Mouse (Mus musculus) kidney, embryonic 16.5 days (tissue): ENCODE data around the gene Mtcl1. TPM values are rescaled to one million over a fixed set of nuclear protein-coding genes. Genes with fewer than 3 reads are reported as not detected.

Source experiments
- ATAC-seq: fragments of 200-750 bp; cut with Nextera tagmentation; 2 replicates; pipeline ENCODE4 v1.8.0; 2017; ENCODE audit warnings: moderate TSS enrichment; ENCODE audit not compliant: low FRiP score, low TSS enrichment
- H3K27ac ChIP-seq: fragments of 300-500 bp; sonication (generic); 2 replicates; pipeline ENCODE4 v1.5.1; 2014; ENCODE audit warnings: low read length
- H3K27me3 ChIP-seq: fragments of 300-500 bp; sonication (generic); 2 replicates; pipeline ENCODE4 v1.6.1; 2014; ENCODE audit warnings: low read length, control low read depth, mixed read lengths; ENCODE audit not compliant: insufficient read depth
- H3K36me3 ChIP-seq: fragments of 300-500 bp; sonication (generic); 2 replicates; pipeline ENCODE4 v1.6.1; 2014; ENCODE audit warnings: low read length, control low read depth, mixed read lengths; ENCODE audit not compliant: insufficient read depth
- H3K4me1 ChIP-seq: fragments of 300-500 bp; sonication (generic); 2 replicates; pipeline ENCODE4 v1.6.1; 2014; ENCODE audit warnings: low read length, control low read depth, mixed read lengths; ENCODE audit not compliant: insufficient read depth
- H3K4me2 ChIP-seq: fragments of 300-500 bp; sonication (generic); replicated peaks from 2 replicates; pipeline ENCODE4 v1.6.1; 2014; ENCODE audit warnings: low read depth, low read length
- H3K4me3 ChIP-seq: fragments of 300-500 bp; sonication (generic); 2 replicates; pipeline ENCODE4 v1.5.1; 2014; ENCODE audit warnings: mild to moderate bottlenecking, low read length
- H3K9ac ChIP-seq: fragments of 300-500 bp; sonication (generic); replicated peaks from 2 replicates; pipeline ENCODE4 v1.6.1; 2014; ENCODE audit warnings: low read length
- H3K9me3 ChIP-seq: fragments of 300-500 bp; sonication (generic); 2 replicates; pipeline ENCODE4 v1.6.1; 2016; ENCODE audit warnings: low read length, control low read depth
- WGBS: fragments of 180-500 bp; shearing (Covaris S2); extraction: QIAGEN DNeasy Blood & Tissue Kit; methylation state at CpG from one replicate; pipeline ENCODE4 v1.1.7; 2014; 5-methylcytosine and 5-hydroxymethylcytosine counted together
- polyA plus RNA-seq: library from polyadenylated mRNA; unstranded; fragments of >200 nt; fragmentation: Nextera tagmentation; extraction: Ambion mirVana; gene quantifications from 2 replicates; pipeline ENCODE4 v1.2.1, GENCODE M21; 2015

Gene Mtcl1
- polyA plus RNA-seq, 1 experiment from 2014 or later, result 5.2 TPM

DNA sequence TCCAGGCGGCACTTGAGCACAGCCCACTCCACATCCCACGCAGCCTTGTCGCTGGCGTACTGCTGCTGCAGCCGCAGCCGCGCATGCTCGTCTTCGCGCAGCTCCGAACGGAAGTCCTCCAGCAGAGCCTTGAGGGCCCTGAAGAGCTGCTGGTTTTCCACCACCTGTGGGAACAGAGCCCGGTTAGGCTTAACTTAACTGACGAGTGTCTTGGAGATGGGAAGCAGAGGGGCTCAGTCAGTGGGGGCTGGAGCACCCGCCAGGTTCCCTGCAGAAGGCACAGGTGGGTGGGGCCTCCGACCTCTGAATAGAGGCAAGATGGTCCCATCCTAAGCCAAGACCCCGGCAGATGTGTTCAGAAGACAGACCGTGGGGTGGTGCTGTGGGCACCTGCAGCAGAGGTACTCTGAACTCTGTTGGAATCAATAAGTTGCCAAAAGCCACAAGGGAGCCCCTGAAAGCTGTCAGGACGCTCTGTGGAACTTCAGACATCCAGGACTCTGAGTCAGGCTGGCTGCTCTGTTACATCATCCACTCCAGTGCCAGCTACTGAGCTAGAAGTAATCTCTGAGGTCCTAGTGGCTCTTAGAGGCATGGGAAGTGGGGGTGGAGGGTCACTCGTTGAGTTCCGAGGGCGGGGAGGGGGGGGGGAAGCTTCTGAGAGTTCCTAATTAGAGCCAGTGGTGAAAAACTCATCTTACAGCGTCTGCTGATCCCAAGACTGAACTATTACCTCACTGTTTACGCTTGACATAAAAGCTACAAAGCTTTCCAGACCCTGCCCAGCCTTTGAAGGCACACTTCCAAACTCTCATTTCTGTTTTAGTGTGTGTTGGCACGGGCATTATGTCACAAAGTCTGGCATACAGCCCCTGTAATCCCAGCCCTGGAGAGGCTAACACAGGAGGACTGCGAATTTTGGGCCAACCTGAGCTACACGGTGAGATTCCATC is 91.2 kb downstream of the Mtcl1 start:
- Histone ChIP-seq H3K27ac (no peak overlapping the region), H3K9me3 (no peaks in the 10 kb centered on the region), H3K4me1 (peaks cover 28% of the 10 kb centered on the region), H3K4me2 (no peak overlapping the region), H3K36me3 (0 out of 2 replicates have a peak, but pooled peaks cover 2% of the 10 kb centered on the region), H3K9ac (no peak overlapping the region), H3K27me3 (no peaks in the 10 kb centered on the region), H3K4me3 (no peak overlapping the region)
- no peak for ATAC-seq
- WGBS, result 67% methylated on average over 27 of the region's 27 CpGs

DNA sequence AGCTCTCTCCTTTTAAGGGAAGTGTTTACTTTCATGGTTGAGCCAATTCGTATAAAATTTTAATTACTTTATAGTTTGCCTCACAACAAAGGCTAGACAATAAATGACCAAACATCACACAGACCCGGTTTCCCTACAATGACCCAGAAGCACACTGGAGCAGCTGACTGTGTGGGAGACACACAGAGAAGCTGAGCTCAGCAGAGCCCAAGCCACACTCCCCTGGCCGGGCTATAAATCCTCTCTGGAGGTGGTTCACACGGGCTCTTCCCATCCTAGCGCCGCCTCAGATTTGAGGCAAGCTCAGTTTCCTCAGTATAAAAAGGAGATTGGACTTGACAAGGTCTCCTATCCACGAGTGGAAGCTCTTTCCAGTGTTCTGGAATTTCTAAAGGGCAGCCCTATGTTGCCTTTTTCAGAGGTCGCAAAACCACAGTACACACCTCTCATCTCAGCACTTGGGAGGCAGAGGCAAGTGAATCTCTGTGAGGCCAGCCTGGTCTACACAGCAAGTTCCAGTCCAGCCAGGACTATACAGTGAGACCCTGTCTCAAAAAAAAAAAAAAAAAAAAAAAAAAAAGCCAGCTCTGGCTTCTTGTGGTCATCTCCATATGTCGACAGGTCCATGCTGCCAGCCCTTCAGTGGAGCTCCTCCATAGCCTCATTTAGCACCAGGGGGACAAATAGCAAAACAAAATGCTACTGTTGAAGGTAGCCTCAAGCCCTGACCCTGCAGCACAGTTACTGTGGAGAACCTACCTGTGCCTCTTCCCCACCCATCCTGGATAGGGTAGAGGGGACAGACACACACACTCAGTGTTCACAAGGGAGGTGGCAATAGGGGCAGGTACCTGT is 92.2 kb downstream of the Mtcl1 start:
- Histone ChIP-seq H3K9me3 (no peaks in the 10 kb centered on the region), H3K27ac (no peak overlapping the region; the same call in 1 of the 2 replicates), H3K36me3 (0 out of 2 replicates have a peak, but pooled peaks cover 2% of the 10 kb centered on the region), H3K4me1 (peaks cover 37% of the 10 kb centered on the region), H3K9ac (no peak overlapping the region), H3K4me2 (no peak overlapping the region), H3K4me3 (no peak overlapping the region), H3K27me3 (no peaks in the 10 kb centered on the region)
- WGBS, result 28% methylated on average over 9 of the region's 9 CpGs
- ATAC-seq, result peak; percentile 89

DNA sequence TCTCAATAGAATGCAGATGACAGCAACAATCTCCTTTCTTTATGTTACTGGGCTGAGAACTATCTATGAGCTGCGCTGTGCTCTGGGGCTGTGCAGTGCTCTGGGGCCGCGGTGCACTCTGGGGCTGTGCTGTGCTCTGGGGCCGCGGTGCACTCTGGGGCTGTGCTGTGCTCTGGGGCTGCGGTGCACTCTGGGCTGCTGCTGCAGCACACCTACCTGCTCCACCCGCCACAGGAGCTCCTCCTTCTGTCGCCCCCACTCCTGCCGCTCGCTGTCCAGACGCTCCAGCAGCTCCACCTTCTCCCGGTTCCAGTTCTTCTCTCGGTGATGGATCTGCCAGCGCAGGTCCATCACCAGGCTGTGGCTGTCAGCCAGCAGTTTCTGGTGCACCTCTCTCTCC is 95.6 kb downstream of the Mtcl1 start:
- Histone ChIP-seq H3K4me3 (no peak overlapping the region), H3K9me3 (no peaks in the 10 kb centered on the region), H3K4me2 (no peak overlapping the region), H3K36me3 (0 out of 2 replicates have a peak, but pooled peaks cover 2% of the 10 kb centered on the region), H3K9ac (no peak overlapping the region), H3K4me1 (peaks cover 51% of the 10 kb centered on the region), H3K27me3 (no peaks in the 10 kb centered on the region), H3K27ac (no peak overlapping the region)
- no peak for ATAC-seq
- 89% methylated on average over 14 of the region's 14 CpGs for WGBS

DNA sequence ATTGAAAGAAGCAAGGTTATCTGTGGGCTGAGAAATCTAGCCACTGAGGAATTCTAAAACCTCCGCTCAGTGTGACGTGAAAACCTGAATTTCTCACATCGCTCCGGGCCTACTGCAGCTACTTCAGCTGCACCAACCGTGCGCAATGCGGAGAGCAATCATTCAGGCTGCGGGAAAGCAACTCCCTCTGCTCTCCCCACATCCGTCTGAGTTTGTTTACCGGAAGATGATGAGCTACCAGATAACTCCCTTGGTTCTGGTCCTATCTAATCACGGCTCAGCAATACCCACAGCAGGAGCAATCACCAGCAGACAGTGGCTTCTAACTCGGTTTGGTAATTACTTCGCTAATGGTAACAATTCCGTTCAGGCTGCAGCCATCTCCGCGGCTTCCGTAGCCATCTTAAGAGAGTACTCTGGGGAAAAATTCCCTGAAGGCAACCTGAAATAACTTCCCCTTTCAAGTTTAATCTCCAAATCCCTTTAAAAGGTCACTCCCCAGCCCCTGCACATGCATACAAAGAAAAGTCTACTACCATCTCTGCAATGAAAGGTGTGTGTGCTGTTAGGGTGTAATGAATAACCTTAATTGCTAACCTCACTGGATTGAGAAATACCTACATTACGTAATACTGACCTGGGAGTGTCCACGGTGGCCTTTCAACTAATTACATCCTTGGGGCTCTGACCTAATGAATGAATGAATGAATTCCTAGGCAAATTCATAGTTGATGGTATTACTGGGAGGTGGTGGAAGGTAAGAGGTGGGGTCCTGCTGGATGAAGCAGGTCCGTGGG is 96.5 kb downstream of the Mtcl1 start:
- H3K9ac ChIP-seq, result peak overlapping the region; percentile 47; the same call in 1 of the 2 replicates
- 59% methylated on average over 20 of the region's 20 CpGs for WGBS
- peaks cover 2% of the 10 kb centered on the region; the same call in 1 of the 2 replicates for H3K36me3 ChIP-seq
- H3K4me1 ChIP-seq, result peaks cover 43% of the 10 kb centered on the region
- H3K4me2 ChIP-seq, result no peak overlapping the region
- H3K4me3 ChIP-seq, result no peak overlapping the region
- peak overlapping the region; percentile 45 for H3K27ac ChIP-seq
- ATAC-seq, result no peak
- H3K27me3 ChIP-seq, result no peaks in the 10 kb centered on the region
- no peaks in the 10 kb centered on the region for H3K9me3 ChIP-seq

DNA sequence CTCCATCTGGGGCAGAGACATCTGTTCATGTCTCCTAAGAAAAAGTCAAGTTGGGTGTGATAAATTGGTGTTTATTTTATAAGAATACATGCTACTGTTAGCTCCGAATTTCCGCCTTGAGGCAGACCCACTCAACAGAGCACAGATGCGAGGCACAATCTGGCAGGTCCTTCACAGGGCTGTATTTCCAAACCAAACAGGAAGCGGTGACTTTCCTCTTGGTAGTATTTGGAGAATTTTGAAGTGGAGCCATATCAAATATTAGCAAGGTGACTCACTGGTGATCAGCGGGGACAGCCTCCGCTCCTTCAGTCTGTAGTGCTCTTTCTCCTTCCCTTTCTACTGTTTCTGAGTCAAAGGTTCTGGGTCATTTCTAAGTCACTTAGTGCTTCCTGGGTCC is 97.3 kb downstream of the Mtcl1 start:
- Histone ChIP-seq H3K27me3 (no peaks in the 10 kb centered on the region), H3K4me2 (no peak overlapping the region), H3K4me3 (no peak overlapping the region), H3K27ac (no peak overlapping the region), H3K4me1 (peaks cover 35% of the 10 kb centered on the region), H3K36me3 (peaks cover 2% of the 10 kb centered on the region; the same call in 1 of the 2 replicates), H3K9me3 (no peaks in the 10 kb centered on the region), H3K9ac (no peak overlapping the region)
- 67% methylated on average over 6 of the region's 6 CpGs for WGBS
- ATAC-seq, result no peak

DNA sequence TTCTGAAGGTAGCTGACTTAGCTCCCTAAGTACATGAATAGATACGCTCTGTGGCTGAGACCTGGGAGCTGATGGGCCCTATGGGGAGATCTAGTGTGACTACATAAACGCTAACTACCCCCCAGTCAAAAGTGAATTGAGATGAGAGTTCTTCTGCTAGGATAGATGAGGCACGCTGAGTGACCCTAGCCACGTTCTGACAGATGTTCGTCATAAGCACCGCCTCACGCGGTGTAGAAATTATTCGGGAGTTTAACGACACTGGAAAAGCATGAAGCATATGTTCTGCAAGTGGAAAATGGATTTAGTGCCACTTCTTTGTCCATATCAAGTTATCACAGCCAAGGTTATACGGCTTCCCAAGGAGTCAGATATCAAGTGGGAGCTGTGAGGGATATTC is 98.9 kb downstream of the Mtcl1 start:
- H3K36me3 ChIP-seq, result peaks cover 2% of the 10 kb centered on the region; the same call in 1 of the 2 replicates
- peaks cover 25% of the 10 kb centered on the region for H3K4me1 ChIP-seq
- H3K4me3 ChIP-seq, result no peak overlapping the region
- H3K4me2 ChIP-seq, result no peak overlapping the region
- no peak for ATAC-seq
- 71% methylated on average over 11 of the region's 11 CpGs for WGBS
- no peak overlapping the region for H3K9ac ChIP-seq
- H3K9me3 ChIP-seq, result no peaks in the 10 kb centered on the region
- no peak overlapping the region for H3K27ac ChIP-seq
- no peaks in the 10 kb centered on the region for H3K27me3 ChIP-seq

DNA sequence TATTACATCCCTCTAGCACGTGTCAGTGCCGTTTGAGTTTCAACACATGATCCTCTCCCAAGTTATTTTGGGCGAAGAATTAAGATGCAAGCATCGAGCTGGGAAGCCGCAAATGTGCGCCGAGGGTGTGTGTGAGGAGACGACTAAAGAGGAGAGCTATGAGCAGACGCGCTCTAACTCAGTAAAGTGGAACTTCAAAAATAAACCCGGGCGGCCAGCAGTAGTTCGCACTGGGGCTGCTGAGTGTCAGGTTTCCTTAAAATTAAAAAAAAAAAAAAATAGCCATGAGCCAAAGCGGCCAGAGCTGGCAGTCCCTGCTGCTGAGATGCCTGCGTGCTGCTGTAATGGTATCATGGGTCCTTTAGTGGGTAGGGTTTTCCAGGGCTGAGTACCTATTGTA is 99.4 kb downstream of the Mtcl1 start:
- no peaks in the 10 kb centered on the region for H3K27me3 ChIP-seq
- H3K9me3 ChIP-seq, result no peaks in the 10 kb centered on the region
- peak; percentile 23; the same call in 1 of the 2 replicates for ATAC-seq
- WGBS, result 29% methylated on average over 15 of the region's 15 CpGs
- H3K36me3 ChIP-seq, result no peaks in the 10 kb centered on the region; the same call in 1 of the 2 replicates
- no peak overlapping the region for H3K9ac ChIP-seq
- H3K27ac ChIP-seq, result no peak overlapping the region
- H3K4me1 ChIP-seq, result peaks cover 25% of the 10 kb centered on the region
- peak overlapping the region; percentile 22; the same call in 1 of the 2 replicates for H3K4me2 ChIP-seq
- no peak overlapping the region for H3K4me3 ChIP-seq

DNA sequence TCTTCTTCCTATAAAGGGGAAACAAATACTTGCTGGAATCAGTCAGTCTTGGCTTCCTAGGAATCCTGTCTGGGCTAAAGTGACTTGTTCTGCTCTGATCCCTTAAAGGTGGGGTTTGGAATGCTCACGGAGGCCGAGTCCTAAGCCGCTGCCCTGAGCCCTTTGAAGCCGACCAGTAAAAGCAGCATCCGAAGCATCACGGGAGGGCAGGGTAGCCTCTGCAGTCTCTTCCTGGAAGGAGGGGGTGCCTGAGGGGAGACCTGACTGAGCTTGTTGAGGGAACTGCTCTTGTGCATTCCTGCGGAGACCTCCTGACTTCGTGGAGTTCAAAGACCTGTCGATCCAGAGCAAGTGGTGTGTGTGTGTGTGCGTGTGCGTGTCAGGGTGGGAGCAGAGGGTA is 103.2 kb downstream of the Mtcl1 start:
- H3K9ac ChIP-seq, result no peak overlapping the region
- H3K9me3 ChIP-seq, result no peaks in the 10 kb centered on the region
- H3K27ac ChIP-seq, result no peak overlapping the region
- no peaks in the 10 kb centered on the region for H3K27me3 ChIP-seq
- WGBS, result 56% methylated on average over 11 of the region's 11 CpGs
- H3K4me3 ChIP-seq, result no peak overlapping the region
- ATAC-seq, result no peak
- H3K4me1 ChIP-seq, result peaks cover 12% of the 10 kb centered on the region
- peaks cover 16% of the 10 kb centered on the region for H3K36me3 ChIP-seq
- H3K4me2 ChIP-seq, result no peak overlapping the region

DNA sequence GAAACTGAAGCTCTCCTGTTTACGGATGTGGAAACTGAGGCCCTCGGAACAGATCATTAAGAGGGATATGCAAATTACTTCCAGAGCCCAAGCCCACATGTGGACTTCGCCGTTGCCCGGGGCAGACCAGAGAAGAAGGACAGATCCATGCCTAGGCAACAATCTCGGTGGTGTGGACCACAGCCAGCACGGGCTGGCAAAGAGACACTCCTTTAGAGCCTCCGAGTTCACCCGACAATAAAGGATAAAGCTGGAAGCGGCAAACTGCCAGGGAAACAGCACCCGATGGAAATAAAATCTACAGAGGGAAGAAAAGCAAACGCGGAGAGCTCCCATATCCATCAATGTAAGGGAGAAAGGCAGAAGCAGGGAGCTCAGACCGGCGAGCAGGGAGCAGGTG is 103.9 kb downstream of the Mtcl1 start:
- Histone ChIP-seq H3K9me3 (no peaks in the 10 kb centered on the region), H3K27ac (no peak overlapping the region), H3K36me3 (peaks cover 16% of the 10 kb centered on the region), H3K4me2 (no peak overlapping the region), H3K4me1 (peaks cover 9% of the 10 kb centered on the region), H3K4me3 (no peak overlapping the region), H3K9ac (no peak overlapping the region), H3K27me3 (no peaks in the 10 kb centered on the region)
- no peak for ATAC-seq
- 86% methylated on average over 15 of the region's 15 CpGs for WGBS
